Mouse (Mus musculus) midbrain, embryonic 10.5 days (tissue): ENCODE measurements around the gene Erich2. TPM values are rescaled to one million over a fixed set of nuclear protein-coding genes. Genes with fewer than 3 reads are reported as not detected.

Experiments
- polyA plus RNA-seq: library from polyadenylated mRNA; unstranded; fragments of >200 nt; fragmentation: Nextera tagmentation; extraction: Ambion mirVana; gene quantifications from 2 replicates; pipeline ENCODE4 v1.2.1, GENCODE M21; 2016

Gene Erich2
- polyA plus RNA-seq, 1 experiment from 2014 or later, result 1.9 TPM

Other genes with a start within 250 kb of the Erich2 start
- 12.9 and 15.9 TPM in 2 replicates for gene Sp5, start 33.9 kb upstream of the Erich2 start, polyA plus RNA-seq
- gene Gad1, start 44.3 kb downstream of the Erich2 start, polyA plus RNA-seq, result 2.6 and 7.9 TPM in 2 replicates
- gene Gorasp2, start 152.8 kb downstream of the Erich2 start, polyA plus RNA-seq, result 151 and 159 TPM in 2 replicates
- gene Gm26558, start 153.3 kb downstream of the Erich2 start, polyA plus RNA-seq, result 3.0 and 3.4 TPM in 2 replicates